In genomic region chr11:32218501-32219050, GRCm38 (mm10) we compare ENCODE assay signal across 12 mouse cellular contexts. TPM values are rescaled to one million over a fixed set of nuclear protein-coding genes. Genes with fewer than 3 reads are reported as not detected.
DNase-seq lines count a peak whose midpoint lies in the region; ATAC-seq and TF ChIP-seq lines count a peak whose summit lies in the region.
"Had no signal": no experiment of that assay in that cellular context is flagged by ENCODE, and none has a peak within 500 bp of the region (broad histone marks: within the 10 kb centered on the region; RNA-seq: fewer than 3 reads in every experiment).

No protein-coding gene starts in this region.

- H3K4me3 ChIP-seq in heart, embryonic 11.5 days (ENCODE audit: low read depth, low read length): no peak overlapping the region
- H3K4me3 ChIP-seq in ES-Bruce4 (ENCODE audit: low read depth, low read length): 0 out of 2 replicates have a peak overlapping the region, but pooled peaks have one; percentile 2
- H3K4me3 ChIP-seq in limb, embryonic 10.5 days: no peak overlapping the region

- TF ChIP-seq EP300 in ES-Bruce4 (IDR thresholded peaks at IDR 0.05; ENCODE audit: insufficient read depth, low read depth, low read length): no peak

- peak overlapping the region; percentile 40 for H3K9ac ChIP-seq in heart, embryonic 11.5 days (ENCODE audit: low read depth, low read length)
- H3K9ac ChIP-seq in ES-Bruce4 (ENCODE audit: low read depth, poor library complexity, severe bottlenecking): no peak overlapping the region

- peaks cover 33% of the 10 kb centered on the region for H3K4me1 ChIP-seq in heart, embryonic 11.5 days (ENCODE audit: control insufficient read depth, insufficient read depth, low read length)
- H3K4me1 ChIP-seq in ES-Bruce4 (ENCODE audit: control insufficient read depth, insufficient read depth, low read length): peaks cover 17% of the 10 kb centered on the region
- H3K4me1 ChIP-seq in limb, embryonic 10.5 days: peaks cover 44% of the 10 kb centered on the region

- H3K4me2 ChIP-seq in heart, embryonic 11.5 days: peak overlapping the region; percentile 10; the same call in 1 of the 2 replicates

- H3K27ac ChIP-seq in heart, embryonic 11.5 days (ENCODE audit: low read depth, low read length): no peak overlapping the region
- 0 out of 2 replicates have a peak overlapping the region, but pooled peaks have one; percentile 8 for H3K27ac ChIP-seq in ES-Bruce4 (ENCODE audit: insufficient read depth, low read length)
- H3K27ac ChIP-seq in limb, embryonic 10.5 days: peak overlapping the region; percentile 32

- no peak for TF ChIP-seq POLR2A in ES-Bruce4 (IDR thresholded peaks at IDR 0.05; ENCODE audit: insufficient read depth, low read length)

- no peak for ATAC-seq in heart, embryonic 11.5 days (replicated peaks; ENCODE audit: insufficient number of reproducible peaks, low FRiP score, low TSS enrichment)
- ATAC-seq: Patski had no signal

- H3K9me3 ChIP-seq in heart, embryonic 11.5 days (replicated peaks; ENCODE audit: control insufficient read depth, low read length): no peaks in the 10 kb centered on the region
- no peaks in the 10 kb centered on the region for H3K9me3 ChIP-seq in ES-Bruce4 (replicated peaks; ENCODE audit: control insufficient read depth, insufficient read depth, low read length, poor library complexity, severe bottlenecking)
- H3K9me3 ChIP-seq in limb, embryonic 10.5 days (replicated peaks): no peaks in the 10 kb centered on the region

- H3K36me3 ChIP-seq in heart, embryonic 11.5 days (ENCODE audit: control insufficient read depth, insufficient read depth, low read length): peaks cover 5% of the 10 kb centered on the region; the same call in 1 of the 2 replicates
- H3K36me3 ChIP-seq in ES-Bruce4 (ENCODE audit: control insufficient read depth, insufficient read depth, low read length, poor library complexity, severe bottlenecking): no peaks in the 10 kb centered on the region
- H3K36me3 ChIP-seq in limb, embryonic 10.5 days: peaks cover 24% of the 10 kb centered on the region

- TF ChIP-seq CTCF in ES-Bruce4 (IDR thresholded peaks at IDR 0.05; ENCODE audit: low read depth, low read length): no peak

- no peaks in the 10 kb centered on the region for H3K27me3 ChIP-seq in heart, embryonic 11.5 days (ENCODE audit: control insufficient read depth, insufficient read depth, low read length)
- H3K27me3 ChIP-seq in ES-Bruce4 (ENCODE audit: control insufficient read depth, insufficient read depth, low read length, poor library complexity, severe bottlenecking): no peaks in the 10 kb centered on the region
- peaks cover 7% of the 10 kb centered on the region; the same call in 1 of the 2 replicates for H3K27me3 ChIP-seq in limb, embryonic 10.5 days (ENCODE audit: low read depth, poor library complexity, severe bottlenecking)
- H3K27me3 ChIP-seq: Patski had no signal

- WGBS in heart, embryonic 11.5 days (ENCODE audit: insufficient replicate concordance): 61% methylated on average over 6 of the region's 6 CpGs
- WGBS in limb, embryonic 10.5 days: 69% methylated on average over 6 of the region's 6 CpGs

- no peak for DNase-seq in heart, adult 8-10 months (ENCODE audit: low spot score)
- peak; percentile 41 for DNase-seq in embryo, embryonic 11 days
- no peak for DNase-seq in limb, embryonic 10.5 days (ENCODE audit: low spot score)
- DNase-seq in frontal cortex, postnatal 25 days (ENCODE audit: low spot score in 2 of 2): no peak
- no peak for DNase-seq in lung, postnatal 14 days
- no peak for DNase-seq in right cerebral cortex, postnatal 36 days (ENCODE audit: low spot score in 2 of 2)
- DNase-seq: cerebellum, adult 11 months had no signal

RNA-seq across cellular contexts. Expression of gene Rhbdf1, which starts 3.5 kb away (rescaled TPM):
- 28.2 and 30.3 TPM in 2 replicates for polyA plus RNA-seq in heart, embryonic 11.5 days (2014; fragmentation: Nextera tagmentation; extraction: Ambion mirVana)
- 10 to 100 TPM; 20.4 to 26.8 (median 23.0) TPM for total RNA-seq in heart, adult 8-10 months (2022)
- 26.8 and 33.3 TPM in 2 replicates for polyA plus RNA-seq in ES-Bruce4 (2011; ENCODE audit: insufficient read depth, insufficient read length, low read depth, missing spikeins)
- polyA plus RNA-seq in limb, embryonic 10.5 days (2016; fragmentation: Nextera tagmentation; extraction: Ambion mirVana): 28.1 and 31.1 TPM in 2 replicates

RNA-seq across cellular contexts. Expression of gene Mpg, which starts 7.7 kb away (rescaled TPM):
- 22.0 and 22.5 TPM in 2 replicates for polyA plus RNA-seq in heart, embryonic 11.5 days (2014; fragmentation: Nextera tagmentation; extraction: Ambion mirVana)
- total RNA-seq in heart, adult 8-10 months (2022): 1 to 10 TPM; 5.5 to 7.7 (median 6.2) TPM
- polyA plus RNA-seq in ES-Bruce4 (2011; ENCODE audit: insufficient read depth, insufficient read length, low read depth, missing spikeins): 18.4 and 20.5 TPM in 2 replicates
- 36.2 and 45.2 TPM in 2 replicates for polyA plus RNA-seq in limb, embryonic 10.5 days (2016; fragmentation: Nextera tagmentation; extraction: Ambion mirVana)

RNA-seq across cellular contexts. Expression of gene Snrnp25, which starts 13.4 kb away (rescaled TPM):
- polyA plus RNA-seq in heart, embryonic 11.5 days (2014; fragmentation: Nextera tagmentation; extraction: Ambion mirVana): 59.6 and 72.2 TPM in 2 replicates
- total RNA-seq in heart, adult 8-10 months (2022): 10 to 100 TPM in 3 of 4 experiments, 1 to 10 TPM in 1; 9.7 to 14.0 (median 11.8) TPM
- 30.4 and 32.3 TPM in 2 replicates for polyA plus RNA-seq in ES-Bruce4 (2011; ENCODE audit: insufficient read depth, insufficient read length, low read depth, missing spikeins)
- 115 and 121 TPM in 2 replicates for polyA plus RNA-seq in limb, embryonic 10.5 days (2016; fragmentation: Nextera tagmentation; extraction: Ambion mirVana)

RNA-seq across cellular contexts. Expression of gene Il9r, which starts 18.5 kb away (rescaled TPM):
- not detected in 2 replicates for polyA plus RNA-seq in heart, embryonic 11.5 days (2014; fragmentation: Nextera tagmentation; extraction: Ambion mirVana)
- under 1 TPM in 3 of 4 experiments, not detected in 1; 0.05 to 0.40 (median 0.09) TPM for total RNA-seq in heart, adult 8-10 months (2022)
- not detected in 2 replicates for polyA plus RNA-seq in ES-Bruce4 (2011; ENCODE audit: insufficient read depth, insufficient read length, low read depth, missing spikeins)
- polyA plus RNA-seq in limb, embryonic 10.5 days (2016; fragmentation: Nextera tagmentation; extraction: Ambion mirVana): not detected in 2 replicates
- total RNA-seq: layer of hippocampus, postnatal 36 days had no signal
- polyA plus RNA-seq: heart, embryonic 14.5 days; Patski had no signal

RNA-seq across cellular contexts. Expression of gene Nprl3, which starts 48.9 kb away (rescaled TPM):
- 26.1 and 34.6 TPM in 2 replicates for polyA plus RNA-seq in heart, embryonic 11.5 days (2014; fragmentation: Nextera tagmentation; extraction: Ambion mirVana)
- 10 to 100 TPM; 27.3 to 29.9 (median 28.3) TPM for total RNA-seq in heart, adult 8-10 months (2022)
- polyA plus RNA-seq in ES-Bruce4 (2011; ENCODE audit: insufficient read depth, insufficient read length, low read depth, missing spikeins): 31.5 and 31.6 TPM in 2 replicates
- polyA plus RNA-seq in limb, embryonic 10.5 days (2016; fragmentation: Nextera tagmentation; extraction: Ambion mirVana): 43.7 and 51.8 TPM in 2 replicates
